Mouse (Mus musculus) megakaryocyte-erythroid progenitor cell, adult 5-6 weeks (primary cell): ENCODE measurements around the gene Wwox. TPM values are rescaled to one million over a fixed set of nuclear protein-coding genes. Genes with fewer than 3 reads are reported as not detected.

Experiments used
- ATAC-seq: replicated peaks from 2 replicates; pipeline ENCODE4 v1.8.0; 2016; ENCODE audit warnings: mild to moderate bottlenecking, inconsistent platforms; ENCODE audit not compliant: severe bottlenecking, poor library complexity, low FRiP score, low TSS enrichment
- total RNA-seq, 2 experiments: library from RNA; stranded (forward) in 1 of 2; stranded (reverse) in 1 of 2; fragments of 200-1000, 215-1000 nt in 1 of 2; fragments of >200 nt in 1 of 2; fragmentation: Nextera tagmentation in 1 of 2; gene quantifications; 2 replicates each; pipeline ENCODE4 v1.2.3; 2014 to 2017

Gene Wwox
- total RNA-seq, 2 experiments from 2014 or later: 8.5 to 28.7 TPM

- no peak for ATAC-seq
These were observed 87.3 kb downstream of the Wwox start for GRCm38 (mm10) chr8:114526626-114527267.

DNA sequence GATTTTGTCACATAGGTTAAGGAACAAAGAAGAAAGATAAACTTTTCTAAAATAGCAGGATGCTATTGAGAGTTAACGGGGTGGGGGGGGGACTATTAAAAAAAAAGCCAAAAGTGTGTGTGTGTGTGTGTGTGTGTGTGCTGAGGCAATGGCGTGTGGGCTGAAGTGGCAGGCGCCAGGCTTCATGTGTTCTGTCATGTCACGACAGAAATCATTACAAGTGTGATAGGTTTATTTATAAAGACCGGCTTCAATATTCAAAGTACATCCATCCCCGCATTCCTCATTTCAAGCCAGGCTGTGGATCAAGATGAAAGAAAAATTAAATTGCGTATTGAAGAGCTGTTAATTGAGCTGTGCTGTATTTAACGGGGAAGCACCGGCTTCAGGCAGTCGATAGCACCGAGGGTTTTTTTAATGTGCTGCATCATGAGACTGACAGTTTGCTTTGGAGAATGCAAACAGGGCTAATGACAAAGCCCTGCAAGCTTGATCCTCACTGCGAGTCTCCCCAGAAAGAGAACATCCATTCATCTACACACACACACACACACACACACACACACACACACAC is 88.3 kb downstream of the Wwox start:
- no peak for ATAC-seq

GRCm38 (mm10) chr8:114529581-114529980 is 90.1 kb downstream of the Wwox start:
- ATAC-seq: no peak

GRCm38 (mm10) chr8:114536201-114536600 is 96.7 kb downstream of the Wwox start:
- ATAC-seq: no peak

DNA sequence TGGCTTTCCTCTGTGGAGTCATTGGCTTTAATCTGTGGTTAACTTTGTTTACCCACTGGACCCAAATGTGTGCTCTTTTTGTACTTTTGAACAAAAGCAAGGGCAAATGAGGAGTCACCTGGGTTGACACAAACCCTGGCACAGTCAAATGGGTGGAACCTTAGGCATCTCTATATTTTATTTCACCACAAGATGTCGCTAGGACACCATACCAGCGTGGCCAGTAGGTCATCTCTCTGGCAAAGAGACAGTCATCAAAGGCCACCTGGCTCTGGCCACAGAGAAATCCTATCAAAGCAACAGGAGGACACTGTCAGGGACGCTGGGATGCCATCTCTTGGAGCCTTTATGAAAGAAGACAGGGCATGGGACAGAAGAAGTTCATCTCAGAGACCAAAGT is 101.7 kb downstream of the Wwox start:
- ATAC-seq: peak; percentile 68; the same call in 1 of the 2 replicates

DNA sequence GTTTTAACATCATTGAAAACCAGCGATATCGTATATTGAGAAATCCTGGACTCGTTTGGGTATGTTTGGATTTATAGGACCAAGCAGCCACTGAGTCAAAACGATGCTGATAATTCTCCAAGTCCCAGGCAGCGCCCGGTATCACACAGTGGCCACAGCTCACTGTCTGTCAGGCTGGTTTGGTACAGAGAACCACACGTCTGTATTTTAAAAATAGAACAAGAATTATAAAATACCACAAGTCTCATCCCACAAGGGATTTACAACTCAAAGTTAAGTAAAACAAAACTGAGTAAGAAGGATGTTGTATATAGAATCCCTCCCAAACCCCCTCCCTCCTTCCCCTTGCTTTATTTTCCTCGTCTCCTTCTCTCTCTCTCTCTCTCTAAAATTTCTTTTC is 108.9 kb downstream of the Wwox start:
- no peak for ATAC-seq

DNA sequence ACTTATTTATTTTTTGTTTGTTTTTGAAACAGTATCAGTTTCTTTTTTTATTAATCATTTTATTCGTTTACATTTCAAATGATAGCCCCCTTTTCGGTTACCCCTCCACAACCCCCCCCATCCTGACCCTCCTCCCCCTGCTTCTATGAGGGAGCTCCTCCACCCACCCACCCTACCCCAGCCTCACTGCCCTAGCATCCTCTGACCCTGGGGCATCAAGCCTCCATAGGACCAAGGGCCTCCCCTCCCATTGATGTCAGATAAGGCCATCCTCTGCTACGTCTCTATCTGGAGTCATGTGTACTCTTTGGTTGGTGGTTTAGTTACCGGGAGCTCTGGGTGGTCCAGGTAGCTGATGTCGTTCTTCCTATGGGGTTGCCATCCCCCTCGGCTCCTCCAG is 109.4 kb downstream of the Wwox start:
- no peak for ATAC-seq

- no peak; the same call in 1 of the 2 replicates for ATAC-seq
These were observed 110.6 kb downstream of the Wwox start for GRCm38 (mm10) chr8:114550029-114550428.

DNA sequence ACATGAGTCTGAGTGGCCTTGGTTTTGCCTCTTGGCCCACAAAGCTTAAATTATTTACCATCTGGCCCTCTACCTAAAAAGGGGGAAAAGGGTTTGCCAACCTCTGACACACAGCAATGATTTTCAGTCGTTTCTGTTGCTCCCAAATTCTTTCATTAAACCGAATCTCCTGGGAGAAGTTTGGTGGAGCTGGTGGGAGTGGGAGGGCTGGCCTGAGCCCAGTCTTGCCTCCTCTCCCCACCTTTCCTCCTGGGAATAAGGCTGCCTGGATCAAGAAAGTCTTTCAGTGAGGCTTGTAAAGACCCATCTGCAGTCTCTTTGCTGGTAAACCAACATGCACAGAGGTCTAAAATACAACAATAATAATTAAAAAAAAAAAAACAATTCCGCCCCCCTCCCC is 113.2 kb downstream of the Wwox start:
- no peak for ATAC-seq

DNA sequence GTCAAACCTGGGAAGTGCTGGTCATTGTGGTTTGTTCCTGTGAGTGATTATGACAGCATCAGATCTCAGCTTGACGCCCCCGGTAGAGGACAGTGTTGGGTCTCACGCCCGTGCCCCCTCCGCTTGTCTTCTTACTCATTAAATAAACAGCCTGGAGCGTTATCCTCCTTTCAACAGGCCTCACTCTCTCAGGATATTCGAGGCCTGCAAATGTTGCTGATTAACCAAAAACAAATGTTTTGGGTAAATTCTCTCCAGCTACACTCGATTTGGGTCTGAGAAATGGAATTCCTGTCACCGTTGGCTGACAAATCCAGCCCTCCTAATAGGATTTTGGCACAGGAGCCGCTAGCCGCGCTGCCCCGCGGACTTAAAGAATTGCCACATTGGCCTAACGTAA is 115.5 kb downstream of the Wwox start:
- no peak for ATAC-seq

GRCm38 (mm10) chr8:114555491-114556202 is 116.2 kb downstream of the Wwox start:
- no peak for ATAC-seq

GRCm38 (mm10) chr8:114561191-114561590 is 121.7 kb downstream of the Wwox start:
- ATAC-seq: no peak

DNA sequence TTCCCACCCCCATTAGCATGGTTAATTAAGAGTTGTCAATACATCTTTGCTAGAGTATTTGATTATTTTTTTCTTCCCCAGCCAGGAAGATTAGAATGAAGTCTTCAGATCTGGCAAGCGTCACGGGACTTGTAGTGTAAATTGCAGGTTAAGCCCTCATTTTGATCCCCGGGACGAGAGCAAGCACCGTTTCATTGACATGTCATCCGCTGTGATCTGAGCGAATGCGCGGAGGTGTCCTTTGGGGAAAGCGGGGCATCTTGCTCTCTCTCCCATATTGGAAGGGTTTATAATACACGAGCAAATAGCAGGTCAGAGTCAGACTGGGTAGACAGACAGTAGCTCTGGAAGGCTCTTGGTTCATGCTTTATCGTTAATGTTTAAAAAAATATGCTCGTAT is 123.0 kb downstream of the Wwox start:
- no peak for ATAC-seq

DNA sequence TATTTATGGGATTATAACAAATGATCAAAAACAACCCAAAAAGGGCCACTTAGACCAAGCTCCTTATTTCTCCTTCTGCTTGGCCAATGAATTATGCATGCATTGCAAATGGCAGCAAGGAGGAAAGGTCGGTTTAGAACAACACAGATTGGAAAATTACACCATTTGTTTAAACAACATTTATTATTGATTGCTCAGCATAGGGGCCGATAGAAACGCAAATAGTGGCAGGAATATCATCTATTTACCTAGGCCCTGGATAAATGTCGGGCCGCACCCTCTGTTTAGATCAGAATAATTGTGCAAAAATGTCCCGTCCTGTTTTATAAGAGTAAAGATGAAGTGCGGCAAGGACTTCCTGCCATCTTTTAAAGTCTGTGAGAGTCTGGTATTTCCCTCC is 123.9 kb downstream of the Wwox start:
- no peak for ATAC-seq

DNA sequence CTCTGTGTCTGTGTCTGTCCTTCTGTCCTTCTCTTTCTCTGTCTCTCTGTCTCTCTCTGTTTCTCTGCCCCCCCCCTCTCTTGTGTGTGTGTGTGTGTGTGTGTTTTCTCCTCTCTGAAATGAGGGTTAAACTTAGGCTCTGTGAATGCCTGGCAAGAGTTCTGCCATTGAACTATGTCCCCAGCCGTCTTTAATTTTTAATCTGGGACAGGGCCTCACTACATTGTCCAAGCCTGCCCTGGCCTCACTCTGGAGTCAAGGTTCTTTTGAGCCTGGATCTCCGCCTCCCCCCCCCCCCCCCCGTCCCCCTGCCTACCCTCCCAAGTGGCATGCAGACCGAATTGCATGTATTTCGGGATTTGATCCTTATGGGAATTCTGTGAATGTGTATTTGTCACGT is 124.6 kb downstream of the Wwox start:
- no peak for ATAC-seq

GRCm38 (mm10) chr8:114568531-114569166 is 129.2 kb downstream of the Wwox start:
- ATAC-seq: no peak

DNA sequence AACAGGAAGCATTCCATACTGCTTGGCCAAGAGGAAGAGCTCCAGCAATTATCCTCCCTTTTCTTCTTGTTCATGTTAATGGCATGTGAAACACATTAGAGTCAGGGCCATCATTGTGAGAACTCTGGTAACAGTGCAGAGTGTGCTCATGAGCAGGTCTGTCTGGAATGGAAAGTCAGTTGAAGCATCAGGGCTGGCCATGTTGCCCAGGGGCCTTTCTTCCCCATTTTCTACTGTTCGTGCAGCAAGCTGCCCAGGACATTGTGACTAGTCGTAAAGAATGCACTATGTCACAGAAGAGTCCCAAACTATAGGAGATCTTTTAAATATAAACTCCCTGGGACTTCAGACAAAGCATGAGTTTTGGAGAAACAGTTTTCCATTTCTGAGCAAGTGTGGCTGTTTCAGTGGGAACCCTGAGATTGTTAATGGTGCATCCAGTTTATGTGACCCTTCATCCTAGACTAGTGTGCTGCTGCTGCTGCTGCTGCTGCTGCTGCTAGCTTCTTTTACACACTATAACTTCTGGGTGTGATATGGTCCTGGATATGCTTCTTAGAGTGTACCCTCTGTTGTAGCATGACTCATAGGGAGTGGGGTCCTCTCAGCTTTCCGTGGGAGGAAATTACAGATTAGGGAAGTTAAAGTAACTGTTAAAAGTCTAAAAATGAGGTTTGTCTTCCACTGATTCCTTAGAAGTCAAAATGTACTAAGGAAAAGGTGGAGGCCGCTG is 133.7 kb downstream of the Wwox start:
- ATAC-seq: no peak

GRCm38 (mm10) chr8:114573747-114574093 is 134.3 kb downstream of the Wwox start:
- no peak for ATAC-seq

GRCm38 (mm10) chr8:114579292-114579691 is 139.8 kb downstream of the Wwox start:
- no peak for ATAC-seq

DNA sequence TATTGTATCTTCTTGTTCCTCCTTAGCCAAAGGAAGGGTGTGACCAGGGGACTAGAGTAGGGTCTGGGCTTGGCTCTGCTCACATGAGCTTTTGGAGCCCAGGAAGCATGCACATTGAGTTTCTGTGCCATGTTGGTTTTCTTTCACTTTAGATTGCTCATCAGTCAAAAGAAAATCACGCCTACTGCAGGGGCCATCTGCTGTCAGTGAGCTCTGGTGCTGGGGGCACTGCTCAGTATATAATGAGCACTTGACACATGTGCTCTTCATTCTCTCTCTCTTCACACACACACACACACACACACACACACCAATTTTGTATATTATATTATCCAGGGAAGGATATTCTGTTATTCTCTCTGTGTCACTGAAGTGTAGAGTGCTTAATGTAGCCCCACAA is 141.2 kb downstream of the Wwox start:
- no peak for ATAC-seq
